Mouse (Mus musculus) midbrain, embryonic 16.5 days (tissue): ENCODE measurements at regions not wholly inside any gene's neighbourhood (a gene's known extent, or its start where the extent isn't known, plus 50 kb on each side); places are given as distances from the start of the nearest gene placed in this dataset.

Experiments
- ATAC-seq: fragments of 200-750 bp; cut with Nextera tagmentation; 2 replicates; pipeline ENCODE4 v1.8.0; 2017; ENCODE audit warnings: moderate TSS enrichment
- H3K27ac ChIP-seq: fragments of 300-500 bp; sonication (generic); 2 replicates; pipeline ENCODE4 v1.5.1; 2014; ENCODE audit warnings: mild to moderate bottlenecking, low read length, mixed read lengths
- H3K27me3 ChIP-seq: fragments of 300-500 bp; sonication (generic); 2 replicates; pipeline ENCODE4 v1.6.1; 2014; ENCODE audit warnings: low read depth, low read length, mixed read lengths; ENCODE audit not compliant: control insufficient read depth, insufficient read depth
- H3K36me3 ChIP-seq: fragments of 300-500 bp; sonication (generic); 2 replicates; pipeline ENCODE4 v1.6.1; 2014; ENCODE audit warnings: mild to moderate bottlenecking, low read length, moderate library complexity, mixed read lengths; ENCODE audit not compliant: control insufficient read depth, insufficient read depth
- H3K4me1 ChIP-seq: fragments of 300-500 bp; sonication (generic); 2 replicates; pipeline ENCODE4 v1.6.1; 2014; ENCODE audit warnings: mild to moderate bottlenecking, low read length, mixed read lengths; ENCODE audit not compliant: control insufficient read depth, insufficient read depth
- H3K4me2 ChIP-seq: fragments of 300-500 bp; sonication (generic); 2 replicates; pipeline ENCODE4 v1.6.1; 2014; ENCODE audit warnings: mild to moderate bottlenecking, low read length, mixed read lengths
- H3K4me3 ChIP-seq: fragments of 300-500 bp; sonication (generic); 2 replicates; pipeline ENCODE4 v1.5.1; 2014; ENCODE audit warnings: low read depth, mild to moderate bottlenecking, low read length, moderate library complexity, mixed read lengths
- H3K9ac ChIP-seq: fragments of 300-500 bp; sonication (generic); 2 replicates; pipeline ENCODE4 v1.6.1; 2014; ENCODE audit warnings: low read depth, low read length, mixed read lengths
- H3K9me3 ChIP-seq: fragments of 300-500 bp; sonication (generic); replicated peaks from 2 replicates; pipeline ENCODE4 v1.6.1; 2014; ENCODE audit warnings: mild to moderate bottlenecking, low read length, mixed read lengths; ENCODE audit not compliant: control insufficient read depth, poor library complexity, severe bottlenecking
- WGBS: fragments of 180-500 bp; shearing (Covaris S2); extraction: QIAGEN DNeasy Blood & Tissue Kit; methylation state at CpG from one replicate; pipeline ENCODE4 v1.1.7; 2014; 5-methylcytosine and 5-hydroxymethylcytosine counted together

GRCm38 (mm10) chr2:131410906-131411520 lies 58.3 kb upstream of the Rnf24 start:
- WGBS = 82% methylated on average over 5 of the region's 5 CpGs
- no peak for ATAC-seq

DNA sequence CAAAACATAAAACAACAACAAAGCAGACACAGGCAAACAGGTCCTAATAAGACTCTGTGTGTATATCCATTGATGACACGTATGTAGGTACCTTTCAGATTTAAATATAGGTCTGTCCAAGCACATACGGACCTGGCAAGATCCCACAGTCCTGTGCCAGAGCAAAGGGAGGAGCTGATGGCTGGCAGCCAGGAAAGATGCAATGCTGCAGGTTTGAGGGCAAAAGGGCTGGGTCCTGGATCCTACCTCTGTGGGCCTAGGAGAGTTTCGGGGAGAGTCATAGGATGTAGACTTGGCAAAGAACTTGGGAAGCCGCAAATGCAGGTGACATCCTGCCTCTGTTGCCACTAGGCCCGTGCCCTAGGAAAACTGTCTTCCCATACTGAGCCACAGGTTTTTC lies 54.6 kb upstream of the Rnf24 start:
- no peak overlapping the region for H3K27ac ChIP-seq
- no peaks in the 10 kb centered on the region for H3K4me1 ChIP-seq
- no peak overlapping the region for H3K4me2 ChIP-seq
- H3K9ac ChIP-seq = no peak overlapping the region
- 87% methylated on average over 5 of the region's 5 CpGs for WGBS
- no peaks in the 10 kb centered on the region for H3K27me3 ChIP-seq
- H3K4me3 ChIP-seq = no peak overlapping the region
- no peaks in the 10 kb centered on the region for H3K9me3 ChIP-seq
- no peak for ATAC-seq
- H3K36me3 ChIP-seq = no peaks in the 10 kb centered on the region

More at GRCm38 (mm10) chr2:131410906-131411520, 58.3 kb upstream of the Rnf24 start:
- no peak overlapping the region for H3K27ac ChIP-seq
- H3K27me3 ChIP-seq = no peaks in the 10 kb centered on the region
- H3K4me3 ChIP-seq = no peak overlapping the region
- H3K9ac ChIP-seq = no peak overlapping the region
- no peaks in the 10 kb centered on the region for H3K36me3 ChIP-seq
- no peak overlapping the region for H3K4me2 ChIP-seq
- H3K4me1 ChIP-seq = no peaks in the 10 kb centered on the region
- H3K9me3 ChIP-seq = no peaks in the 10 kb centered on the region

DNA sequence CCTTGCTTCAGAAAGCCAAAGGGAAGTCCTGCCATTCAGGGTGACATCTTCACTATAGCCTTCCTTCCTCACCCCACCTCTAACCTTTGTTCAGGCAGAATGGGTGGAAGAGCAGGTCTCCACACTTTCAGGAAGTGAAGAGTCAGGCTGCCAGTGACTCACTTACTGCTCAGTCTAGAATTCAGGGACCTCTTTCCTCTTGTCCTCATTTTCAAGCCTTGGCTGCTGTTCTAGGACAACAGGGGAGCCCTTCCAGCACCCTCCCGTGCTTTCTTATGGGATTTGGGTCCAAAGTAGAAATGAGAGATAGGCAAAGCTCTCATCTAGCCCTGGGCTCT lies 51.5 kb upstream of the Rnf24 start:
- Histone ChIP-seq H3K36me3 (no peaks in the 10 kb centered on the region), H3K9me3 (no peaks in the 10 kb centered on the region), H3K9ac (no peak overlapping the region), H3K4me1 (no peaks in the 10 kb centered on the region), H3K4me3 (no peak overlapping the region), H3K27ac (no peak overlapping the region), H3K4me2 (no peak overlapping the region), H3K27me3 (no peaks in the 10 kb centered on the region)
- 65% methylated on average over 1 of the region's 1 CpGs for WGBS
- ATAC-seq = no peak

DNA sequence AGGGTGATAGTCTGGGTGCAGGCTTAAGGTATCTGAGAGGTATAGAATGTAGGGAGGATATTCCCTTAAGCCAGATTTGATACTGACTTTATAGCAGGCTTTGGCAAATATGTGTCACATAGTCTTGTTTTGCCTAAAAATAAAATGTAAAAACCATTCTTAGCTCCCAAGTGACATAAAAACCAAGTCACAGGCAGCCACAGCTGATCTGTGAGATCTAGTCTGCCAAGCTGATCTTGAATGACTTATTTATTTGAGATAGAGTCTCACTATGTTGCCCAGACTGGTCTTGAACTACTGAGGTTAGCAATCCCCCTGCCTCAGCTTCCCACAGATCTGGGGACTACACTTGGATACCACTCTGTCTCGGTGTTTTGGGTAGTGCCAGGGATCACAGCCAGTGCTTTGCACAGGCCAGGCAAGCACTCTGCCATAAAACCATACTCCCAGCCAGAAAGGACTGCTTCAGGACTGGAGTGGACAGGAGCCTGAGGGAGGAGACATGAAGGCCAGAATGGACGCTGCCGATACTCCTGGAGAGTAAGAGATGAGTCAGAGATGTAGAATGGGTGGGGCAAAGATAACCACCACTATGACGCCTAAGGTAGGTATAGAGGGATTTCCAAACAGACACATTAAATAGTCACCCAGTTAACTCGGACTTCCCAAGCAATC lies 51.0 kb upstream of the Rnf24 start:
- H3K36me3 ChIP-seq = no peaks in the 10 kb centered on the region
- no peaks in the 10 kb centered on the region for H3K4me1 ChIP-seq
- no peak overlapping the region for H3K27ac ChIP-seq
- no peaks in the 10 kb centered on the region for H3K9me3 ChIP-seq
- H3K9ac ChIP-seq = no peak overlapping the region
- H3K4me2 ChIP-seq = no peak overlapping the region
- no peaks in the 10 kb centered on the region for H3K27me3 ChIP-seq
- WGBS = 77% methylated on average over 5 of the region's 5 CpGs
- no peak overlapping the region for H3K4me3 ChIP-seq
- ATAC-seq = no peak
